Mouse (Mus musculus): ENCODE measurements at regions not wholly inside any gene's neighbourhood (a gene's known extent, or its start where the extent isn't known, plus 50 kb on each side); places are given as distances from the start of the nearest gene placed in this dataset.

- Histone ChIP-seq H3K4me1 (replicated peaks; ENCODE audit: control insufficient read depth, insufficient read depth, low read length) (no peaks in the 10 kb centered on the region), H3K4me2 (replicated peaks; ENCODE audit: low read depth) (no peak overlapping the region), H3K27me3 (replicated peaks; ENCODE audit: control insufficient read depth, insufficient read depth, low read length) (no peaks in the 10 kb centered on the region), H3K36me3 (ENCODE audit: control insufficient read depth, insufficient read depth) (no peaks in the 10 kb centered on the region), H3K4me3 (ENCODE audit: low read depth, low read length) (no peak overlapping the region), H3K9me3 (ENCODE audit: control insufficient read depth) (no peaks in the 10 kb centered on the region), H3K9ac (ENCODE audit: low read depth, low read length) (no peak overlapping the region), H3K27ac (ENCODE audit: low read depth, low read length) (no peak overlapping the region)
- TF ChIP-seq CTCF (IDR thresholded peaks at IDR 0.05; ENCODE audit: low read depth): no peak; the same call in 1 of the 2 replicates
- WGBS: 41% methylated on average over 7 of the region's 7 CpGs
- ATAC-seq: no peak
These were observed 170.7 kb upstream of the Gas1 start for GRCm38 (mm10) chr13:60347881-60348280.

GRCm38 (mm10) chr13:60348438-60348837 is 171.3 kb upstream of the Gas1 start:
- no peak overlapping the region for H3K4me2 ChIP-seq (replicated peaks; ENCODE audit: low read depth)
- no peak overlapping the region for H3K9ac ChIP-seq (ENCODE audit: low read depth, low read length)
- no peaks in the 10 kb centered on the region for H3K36me3 ChIP-seq (ENCODE audit: control insufficient read depth, insufficient read depth)
- H3K4me3 ChIP-seq (ENCODE audit: low read depth, low read length): no peak overlapping the region
- no peaks in the 10 kb centered on the region for H3K27me3 ChIP-seq (replicated peaks; ENCODE audit: control insufficient read depth, insufficient read depth, low read length)
- ATAC-seq: no peak
- 72% methylated on average over 2 of the region's 2 CpGs for WGBS
- no peak overlapping the region for H3K27ac ChIP-seq (ENCODE audit: low read depth, low read length)
- no peaks in the 10 kb centered on the region for H3K9me3 ChIP-seq (ENCODE audit: control insufficient read depth)
- H3K4me1 ChIP-seq (replicated peaks; ENCODE audit: control insufficient read depth, insufficient read depth, low read length): no peaks in the 10 kb centered on the region
- TF ChIP-seq CTCF (IDR thresholded peaks at IDR 0.05; ENCODE audit: low read depth): no peak

- H3K27me3 ChIP-seq (replicated peaks; ENCODE audit: control insufficient read depth, insufficient read depth, low read length): no peaks in the 10 kb centered on the region
- H3K9me3 ChIP-seq (ENCODE audit: control insufficient read depth): no peaks in the 10 kb centered on the region
- no peak overlapping the region for H3K9ac ChIP-seq (ENCODE audit: low read depth, low read length)
- no peaks in the 10 kb centered on the region for H3K4me1 ChIP-seq (replicated peaks; ENCODE audit: control insufficient read depth, insufficient read depth, low read length)
- H3K4me3 ChIP-seq (ENCODE audit: low read depth, low read length): no peak overlapping the region
- no peak overlapping the region for H3K4me2 ChIP-seq (replicated peaks; ENCODE audit: low read depth)
- WGBS: 37% methylated on average over 6 of the region's 6 CpGs
- no peak for TF ChIP-seq CTCF (IDR thresholded peaks at IDR 0.05; ENCODE audit: low read depth)
- ATAC-seq: no peak
- H3K36me3 ChIP-seq (ENCODE audit: control insufficient read depth, insufficient read depth): no peaks in the 10 kb centered on the region
- no peak overlapping the region for H3K27ac ChIP-seq (ENCODE audit: low read depth, low read length)
These were observed 178.7 kb upstream of the Gas1 start for GRCm38 (mm10) chr13:60355707-60356490.

- WGBS: 39% methylated on average over 7 of the region's 7 CpGs
- H3K27ac ChIP-seq (ENCODE audit: low read depth, low read length): no peak overlapping the region
- no peak overlapping the region for H3K4me2 ChIP-seq (replicated peaks; ENCODE audit: low read depth)
- no peaks in the 10 kb centered on the region for H3K9me3 ChIP-seq (ENCODE audit: control insufficient read depth)
- no peaks in the 10 kb centered on the region for H3K27me3 ChIP-seq (replicated peaks; ENCODE audit: control insufficient read depth, insufficient read depth, low read length)
- H3K4me3 ChIP-seq (ENCODE audit: low read depth, low read length): no peak overlapping the region
- no peaks in the 10 kb centered on the region for H3K4me1 ChIP-seq (replicated peaks; ENCODE audit: control insufficient read depth, insufficient read depth, low read length)
- H3K9ac ChIP-seq (ENCODE audit: low read depth, low read length): no peak overlapping the region
- no peak for TF ChIP-seq CTCF (IDR thresholded peaks at IDR 0.05; ENCODE audit: low read depth)
- no peaks in the 10 kb centered on the region for H3K36me3 ChIP-seq (ENCODE audit: control insufficient read depth, insufficient read depth)
- ATAC-seq: peak; percentile 54; the same call in 1 of the 2 replicates
These were observed 181.4 kb upstream of the Gas1 start for GRCm38 (mm10) chr13:60358408-60359060.

- Histone ChIP-seq H3K4me3 (ENCODE audit: low read depth, low read length) (no peak overlapping the region), H3K27me3 (replicated peaks; ENCODE audit: control insufficient read depth, insufficient read depth, low read length) (no peaks in the 10 kb centered on the region), H3K9me3 (ENCODE audit: control insufficient read depth) (no peaks in the 10 kb centered on the region), H3K4me1 (replicated peaks; ENCODE audit: control insufficient read depth, insufficient read depth, low read length) (no peaks in the 10 kb centered on the region), H3K27ac (ENCODE audit: low read depth, low read length) (no peak overlapping the region), H3K4me2 (replicated peaks; ENCODE audit: low read depth) (no peak overlapping the region), H3K9ac (ENCODE audit: low read depth, low read length) (no peak overlapping the region), H3K36me3 (ENCODE audit: control insufficient read depth, insufficient read depth) (no peaks in the 10 kb centered on the region)
- no peak for ATAC-seq
- no peak for TF ChIP-seq CTCF (IDR thresholded peaks at IDR 0.05; ENCODE audit: low read depth)
- WGBS: 57% methylated on average over 13 of the region's 13 CpGs
These were observed 187.9 kb upstream of the Gas1 start for GRCm38 (mm10) chr13:60364778-60365672.

GRCm38 (mm10) chr13:60369216-60369615 is 192.1 kb upstream of the Gas1 start:
- no peak for ATAC-seq
- Histone ChIP-seq H3K27ac (ENCODE audit: low read depth, low read length) (no peak overlapping the region), H3K4me3 (ENCODE audit: low read depth, low read length) (no peak overlapping the region), H3K9ac (ENCODE audit: low read depth, low read length) (no peak overlapping the region), H3K4me1 (replicated peaks; ENCODE audit: control insufficient read depth, insufficient read depth, low read length) (no peaks in the 10 kb centered on the region), H3K9me3 (ENCODE audit: control insufficient read depth) (no peaks in the 10 kb centered on the region), H3K27me3 (replicated peaks; ENCODE audit: control insufficient read depth, insufficient read depth, low read length) (no peaks in the 10 kb centered on the region), H3K36me3 (ENCODE audit: control insufficient read depth, insufficient read depth) (no peaks in the 10 kb centered on the region), H3K4me2 (replicated peaks; ENCODE audit: low read depth) (no peak overlapping the region)
- WGBS: 62% methylated on average over 4 of the region's 4 CpGs
- no peak for TF ChIP-seq CTCF (IDR thresholded peaks at IDR 0.05; ENCODE audit: low read depth)
